Mouse (Mus musculus) intestine, embryonic 14.5 days (tissue): ENCODE results near the gene Tmem182. TPM values are rescaled to one million over a fixed set of nuclear protein-coding genes. Genes with fewer than 3 reads are reported as not detected.
A peak's percentile ranks its signal among the peaks of the same experiment; 100 is the strongest.

Source experiments
- ATAC-seq: fragments of 200-750 bp; cut with Nextera tagmentation; replicated peaks from 2 replicates; pipeline ENCODE4 v1.8.0; 2017; ENCODE audit warnings: low read depth, moderate number of reproducible peaks, moderate TSS enrichment, moderate library complexity; ENCODE audit not compliant: low FRiP score, low TSS enrichment
- DNase-seq: peaks from one replicate; pipeline ENCODE4 v3.0.0-alpha.2; 2018; ENCODE audit warnings: low spot score
- H3K27ac ChIP-seq: fragments of 300-500 bp; sonication (generic); 2 replicates; pipeline ENCODE4 v1.5.1; 2014; ENCODE audit warnings: low read depth, mild to moderate bottlenecking, control low read depth
- H3K27me3 ChIP-seq: fragments of 300-500 bp; sonication (generic); replicated peaks from 2 replicates; pipeline ENCODE4 v1.6.1; 2014; ENCODE audit warnings: low read length, control low read depth; ENCODE audit not compliant: control insufficient read depth, insufficient read depth
- H3K36me3 ChIP-seq: fragments of 300-500 bp; sonication (generic); 2 replicates; pipeline ENCODE4 v1.6.1; 2014; ENCODE audit warnings: low read length, control low read depth; ENCODE audit not compliant: control insufficient read depth, insufficient read depth
- H3K4me1 ChIP-seq: fragments of 300-500 bp; sonication (generic); replicated peaks from 2 replicates; pipeline ENCODE4 v1.6.1; 2014; ENCODE audit warnings: low read length, control low read depth, mixed read lengths; ENCODE audit not compliant: control insufficient read depth, insufficient read depth
- H3K4me2 ChIP-seq: fragments of 300-500 bp; sonication (generic); 2 replicates; pipeline ENCODE4 v1.6.1; 2014; ENCODE audit warnings: low read length
- H3K4me3 ChIP-seq: fragments of 300-500 bp; sonication (generic); 2 replicates; pipeline ENCODE4 v1.5.1; 2014; ENCODE audit warnings: low read depth, low read length, control low read depth, mixed read lengths
- H3K9ac ChIP-seq: fragments of 300-500 bp; sonication (generic); 2 replicates; pipeline ENCODE4 v1.6.1; 2014; ENCODE audit warnings: mild to moderate bottlenecking, low read length
- H3K9me3 ChIP-seq: fragments of 300-500 bp; sonication (generic); 2 replicates; pipeline ENCODE4 v1.6.1; 2016; ENCODE audit warnings: low read length, control low read depth; ENCODE audit not compliant: control insufficient read depth
- WGBS: fragments of 180-500 bp; shearing (Covaris S2); extraction: QIAGEN DNeasy Blood & Tissue Kit; methylation state at CpG from one replicate; pipeline ENCODE4 v1.1.7; 2014; 5-methylcytosine and 5-hydroxymethylcytosine counted together
- polyA plus RNA-seq: library from polyadenylated mRNA; unstranded; fragments of >200 nt; fragmentation: Nextera tagmentation; extraction: Ambion mirVana; gene quantifications from 2 replicates; pipeline ENCODE4 v1.2.1, GENCODE M21; 2014

The Tmem182 gene
- polyA plus RNA-seq, 1 experiment from 2014 or later: 0.19 TPM

DNA sequence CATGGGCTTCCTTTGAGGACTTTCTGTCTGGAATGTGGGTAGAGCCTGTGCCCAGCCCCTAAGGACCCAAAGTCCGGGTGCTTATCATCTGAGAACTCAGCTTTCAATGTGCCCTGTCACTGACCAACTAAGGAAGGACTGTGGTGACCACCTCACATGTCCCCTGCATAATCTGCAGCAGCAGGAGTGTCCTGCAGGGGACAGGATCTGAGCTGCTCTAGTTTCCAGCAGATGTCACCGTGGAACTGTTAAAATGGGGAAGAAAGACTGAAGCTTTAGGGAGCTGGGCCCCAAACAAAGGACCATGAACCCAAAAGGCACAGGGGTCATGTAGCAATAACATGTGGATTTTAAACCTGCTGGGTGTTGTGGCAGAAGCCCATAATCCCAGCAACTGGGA, 75.1 kb downstream of the Tmem182 start:
- no peak overlapping the region for H3K27ac ChIP-seq
- H3K4me2 ChIP-seq: no peak overlapping the region
- no peak overlapping the region for H3K4me3 ChIP-seq
- H3K9ac ChIP-seq: no peak overlapping the region
- H3K36me3 ChIP-seq: no peaks in the 10 kb centered on the region
- DNase-seq: no peak
- H3K4me1 ChIP-seq: no peaks in the 10 kb centered on the region
- no peaks in the 10 kb centered on the region for H3K27me3 ChIP-seq
- 55% methylated on average over 2 of the region's 2 CpGs for WGBS
- no peaks in the 10 kb centered on the region for H3K9me3 ChIP-seq
- no peak for ATAC-seq

DNA sequence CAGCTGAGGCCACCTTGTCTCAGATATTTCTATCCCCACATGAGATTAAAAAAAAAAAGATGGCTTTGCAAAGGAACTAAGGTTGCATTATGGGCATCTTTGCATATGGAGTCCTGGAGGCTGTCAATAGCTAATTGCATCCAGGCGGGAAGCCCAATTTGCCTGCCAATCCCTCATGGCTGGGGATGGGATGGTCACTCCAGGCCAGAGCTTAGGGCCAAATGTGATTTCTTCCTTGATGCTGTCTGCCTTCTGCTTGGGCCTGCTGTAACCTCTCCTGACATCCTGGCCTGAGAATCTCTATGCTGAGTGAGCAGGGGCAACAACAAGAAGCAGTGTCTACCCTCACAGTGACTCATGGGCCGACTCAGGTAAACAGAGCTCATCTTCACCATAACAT, 78.5 kb downstream of the Tmem182 start:
- H3K9me3 ChIP-seq: no peaks in the 10 kb centered on the region
- no peak overlapping the region for H3K4me2 ChIP-seq

GRCm38 (mm10) chr1:40884943-40885342, 79.5 kb downstream of the Tmem182 start:
- Histone ChIP-seq H3K9me3 (no peaks in the 10 kb centered on the region), H3K4me1 (no peaks in the 10 kb centered on the region), H3K27me3 (no peaks in the 10 kb centered on the region), H3K4me3 (no peak overlapping the region), H3K9ac (no peak overlapping the region), H3K36me3 (no peaks in the 10 kb centered on the region), H3K27ac (no peak overlapping the region), H3K4me2 (no peak overlapping the region)
- 80% methylated on average over 6 of the region's 6 CpGs for WGBS
- DNase-seq (no peak), ATAC-seq (no peak)

More for the DNA sequence above, 78.5 kb downstream of the Tmem182 start:
- Histone ChIP-seq H3K4me3 (no peak overlapping the region), H3K4me1 (no peaks in the 10 kb centered on the region), H3K9ac (no peak overlapping the region), H3K27me3 (no peaks in the 10 kb centered on the region), H3K36me3 (no peaks in the 10 kb centered on the region), H3K27ac (no peak overlapping the region)
- no peak for DNase-seq
- no peak for ATAC-seq
- WGBS: 70% methylated on average over 2 of the region's 2 CpGs

GRCm38 (mm10) chr1:40887673-40888072, 82.3 kb downstream of the Tmem182 start:
- Histone ChIP-seq H3K4me1 (no peaks in the 10 kb centered on the region), H3K9ac (no peak overlapping the region), H3K4me2 (no peak overlapping the region), H3K27me3 (no peaks in the 10 kb centered on the region), H3K4me3 (no peak overlapping the region), H3K36me3 (no peaks in the 10 kb centered on the region), H3K9me3 (no peaks in the 10 kb centered on the region), H3K27ac (no peak overlapping the region)
- DNase-seq (peak; percentile 70), ATAC-seq (no peak)
- 35% methylated on average over 12 of the region's 12 CpGs for WGBS

GRCm38 (mm10) chr1:40888396-40889040, 83.1 kb downstream of the Tmem182 start:
- WGBS: 91% methylated on average over 8 of the region's 8 CpGs
- DNase-seq: no peak
- Histone ChIP-seq H3K27me3 (no peaks in the 10 kb centered on the region), H3K27ac (no peak overlapping the region), H3K9me3 (no peaks in the 10 kb centered on the region), H3K4me2 (no peak overlapping the region), H3K9ac (no peak overlapping the region), H3K4me1 (no peaks in the 10 kb centered on the region), H3K4me3 (no peak overlapping the region), H3K36me3 (no peaks in the 10 kb centered on the region)
- no peak for ATAC-seq

DNA sequence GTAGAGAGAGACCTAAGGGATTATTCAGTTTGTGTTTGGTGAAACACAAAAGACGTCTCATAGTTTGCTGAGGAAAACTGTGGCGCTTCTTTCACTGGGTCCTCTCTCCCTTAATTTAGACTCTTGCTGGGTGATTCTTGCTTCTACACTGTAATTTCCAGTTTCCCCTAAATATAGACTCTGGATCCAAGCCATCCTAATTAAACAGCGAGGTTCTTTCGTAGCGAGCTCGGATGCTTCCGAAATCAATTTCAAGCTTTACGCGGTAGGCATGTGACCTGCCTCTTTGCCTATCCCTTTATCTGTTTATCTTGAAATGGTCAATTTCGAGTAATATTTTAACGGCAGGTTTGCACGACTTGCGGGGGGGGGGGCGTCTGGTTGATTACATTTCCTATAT, 84.2 kb downstream of the Tmem182 start:
- Histone ChIP-seq H3K9me3 (no peaks in the 10 kb centered on the region), H3K27ac (no peak overlapping the region), H3K9ac (no peak overlapping the region), H3K4me1 (no peaks in the 10 kb centered on the region), H3K36me3 (no peaks in the 10 kb centered on the region), H3K27me3 (no peaks in the 10 kb centered on the region), H3K4me3 (no peak overlapping the region), H3K4me2 (no peak overlapping the region)
- WGBS: 88% methylated on average over 14 of the region's 14 CpGs
- ATAC-seq (no peak), DNase-seq (no peak)

DNA sequence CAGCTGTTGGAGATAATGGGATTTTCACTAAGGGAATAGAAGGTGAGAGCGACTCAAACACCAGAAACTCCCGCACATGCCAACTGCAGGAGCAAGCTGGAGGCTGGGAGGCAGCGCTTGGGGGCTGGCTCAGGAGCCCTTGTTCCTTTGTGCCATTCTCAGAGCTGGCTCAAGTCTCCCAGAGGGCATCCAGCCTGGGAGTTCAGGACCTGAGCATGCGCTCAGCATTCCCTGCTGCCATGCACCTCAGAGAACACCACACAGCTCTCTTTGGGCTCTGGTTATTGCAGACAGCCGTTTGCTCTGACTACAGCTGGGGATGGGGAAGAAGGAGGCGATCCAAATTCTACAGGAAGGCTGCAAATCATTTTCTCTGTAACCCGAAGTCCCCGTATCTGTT, 84.8 kb downstream of the Tmem182 start:
- 58% methylated on average over 8 of the region's 8 CpGs for WGBS
- Histone ChIP-seq H3K9ac (no peak overlapping the region), H3K4me3 (no peak overlapping the region), H3K4me1 (no peaks in the 10 kb centered on the region), H3K27ac (no peak overlapping the region), H3K9me3 (no peaks in the 10 kb centered on the region), H3K4me2 (no peak overlapping the region), H3K36me3 (no peaks in the 10 kb centered on the region), H3K27me3 (no peaks in the 10 kb centered on the region)
- no peak for DNase-seq
- ATAC-seq: no peak

GRCm38 (mm10) chr1:40903712-40904111, 98.3 kb downstream of the Tmem182 start:
- no peaks in the 10 kb centered on the region for H3K36me3 ChIP-seq
- H3K27me3 ChIP-seq: no peaks in the 10 kb centered on the region
- no peak overlapping the region for H3K4me2 ChIP-seq
- H3K9ac ChIP-seq: no peak overlapping the region
- no peak overlapping the region for H3K4me3 ChIP-seq
- DNase-seq (no peak), ATAC-seq (no peak)
- H3K9me3 ChIP-seq: no peaks in the 10 kb centered on the region
- H3K27ac ChIP-seq: no peak overlapping the region
- no peaks in the 10 kb centered on the region for H3K4me1 ChIP-seq
